Mouse (Mus musculus) heart, embryonic 14.5 days (tissue): ENCODE measurements around the gene Pgm2l1. TPM values are rescaled to one million over a fixed set of nuclear protein-coding genes. Genes with fewer than 3 reads are reported as not detected.
A peak's percentile ranks its signal among the peaks of the same experiment; 100 is the strongest.

Experiments used
- ATAC-seq: fragments of 200-750 bp; cut with Nextera tagmentation; 2 replicates; pipeline ENCODE4 v1.8.0; 2017; ENCODE audit warnings: low read depth, moderate TSS enrichment; ENCODE audit not compliant: insufficient number of reproducible peaks, insufficient read depth, low FRiP score
- H3K27ac ChIP-seq, 2 experiments: fragments of 200-500 bp in 1 of 2; fragments of 300-500 bp in 1 of 2; sonication (generic) in 1 of 2; replicated peaks in 1 of 2; 2 replicates each; pipeline ENCODE4 v1.5.1; 2012 to 2014; ENCODE audit warnings: low read depth in 2 of 2, low read length in 2 of 2, control low read depth in 1 of 2, mild to moderate bottlenecking in 1 of 2, mixed read lengths in 1 of 2; ENCODE audit not compliant: control insufficient read depth in 1 of 2, insufficient read depth in 1 of 2
- H3K27me3 ChIP-seq: fragments of 300-500 bp; sonication (generic); 2 replicates; pipeline ENCODE4 v1.6.1; 2014; ENCODE audit warnings: mild to moderate bottlenecking, low read length, control low read depth; ENCODE audit not compliant: control insufficient read depth, insufficient read depth
- H3K36me3 ChIP-seq: fragments of 300-500 bp; sonication (generic); 2 replicates; pipeline ENCODE4 v1.6.1; 2014; ENCODE audit warnings: mild to moderate bottlenecking, control low read depth, low read length, mixed read lengths; ENCODE audit not compliant: control insufficient read depth, insufficient read depth
- H3K4me1 ChIP-seq, 2 experiments: fragments of 200-500 bp in 1 of 2; fragments of 300-500 bp in 1 of 2; sonication (generic) in 1 of 2; 2 replicates each; pipeline ENCODE4 v1.6.1; 2012 to 2014; ENCODE audit warnings: low read length in 2 of 2, control low read depth in 1 of 2, mixed read lengths in 1 of 2; ENCODE audit not compliant: control insufficient read depth in 2 of 2, insufficient read depth in 2 of 2
- H3K4me2 ChIP-seq: fragments of 300-500 bp; sonication (generic); 2 replicates; pipeline ENCODE4 v1.6.1; 2014; ENCODE audit warnings: mild to moderate bottlenecking, low read length
- H3K4me3 ChIP-seq, 2 experiments: fragments of 200-500 bp in 1 of 2; fragments of 300-500 bp in 1 of 2; sonication (generic) in 1 of 2; 2 replicates each; pipeline ENCODE4 v1.5.1; 2012 to 2014; ENCODE audit warnings: low read length in 2 of 2, mild to moderate bottlenecking in 2 of 2, control low read depth in 1 of 2, low read depth in 1 of 2, moderate library complexity in 1 of 2; ENCODE audit not compliant: control insufficient read depth in 1 of 2, insufficient read depth in 1 of 2
- H3K9ac ChIP-seq: fragments of 300-500 bp; sonication (generic); 2 replicates; pipeline ENCODE4 v1.6.1; 2014; ENCODE audit warnings: mild to moderate bottlenecking, low read length
- H3K9me3 ChIP-seq: fragments of 300-500 bp; sonication (generic); 2 replicates; pipeline ENCODE4 v1.6.1; 2016; ENCODE audit warnings: low read length, control low read depth; ENCODE audit not compliant: control insufficient read depth
- WGBS: fragments of 180-500 bp; shearing (Covaris S2); extraction: QIAGEN DNeasy Blood & Tissue Kit; methylation state at CpG from one replicate; pipeline ENCODE4 v1.1.7; 2014; 5-methylcytosine and 5-hydroxymethylcytosine counted together
- polyA plus RNA-seq: library from polyadenylated mRNA; unstranded; fragments of >200 nt; fragmentation: Nextera tagmentation; extraction: Ambion mirVana; gene quantifications from 2 replicates; pipeline ENCODE4 v1.2.1, GENCODE M21; 2014

Pgm2l1 gene
- polyA plus RNA-seq: 1.7 and 2.1 TPM in 2 replicates

GRCm38 (mm10) chr7:100227158-100227875 is at the start of gene Pgm2l1:
Gene Pgm2l1, plus strand, starts transcription at chr7:100227394.
- Histone ChIP-seq H3K36me3 (no peaks in the 10 kb centered on the region), H3K4me1 (peaks cover 0 to 4% of the 10 kb centered on the region in 2 experiments; a peak in 1 of 4 replicates), H3K9me3 (no peaks in the 10 kb centered on the region), H3K4me3 (peak within 1 kb of the TSS; percentile 74 to 82), H3K9ac (peak within 1 kb of the TSS; percentile 82), H3K4me2 (peak within 1 kb of the TSS; percentile 100), H3K27me3 (no peaks in the 10 kb centered on the region), H3K27ac (peak within 1 kb of the TSS; percentile 67 to 80; a peak in 3 of 4 replicates)
- under 1% methylated on average over 59 of the region's 72 CpGs for WGBS
- ATAC-seq: peak; percentile 98

GRCm38 (mm10) chr7:100178016-100178890 is 48.9 kb upstream of the Pgm2l1 start:
- peak; percentile 41; the same call in 1 of the 2 replicates for ATAC-seq
- peak overlapping the region; percentile 39 to 43 for H3K4me3 ChIP-seq
- peak overlapping the region; percentile 75 for H3K4me2 ChIP-seq
- no peaks in the 10 kb centered on the region for H3K36me3 ChIP-seq
- no peak overlapping the region for H3K27ac ChIP-seq
- H3K4me1 ChIP-seq: peaks cover 0 to 4% of the 10 kb centered on the region in 2 experiments; a peak in 2 of 4 replicates
- H3K27me3 ChIP-seq: peaks cover 37% of the 10 kb centered on the region
- H3K9me3 ChIP-seq: no peaks in the 10 kb centered on the region
- peak overlapping the region; percentile 56 for H3K9ac ChIP-seq
- 8% methylated on average over 30 of the region's 30 CpGs for WGBS

GRCm38 (mm10) chr7:100178891-100179233 is 48.3 kb upstream of the Pgm2l1 start:
- 2% methylated on average over 15 of the region's 15 CpGs for WGBS
- Histone ChIP-seq H3K36me3 (no peaks in the 10 kb centered on the region), H3K9me3 (no peaks in the 10 kb centered on the region), H3K4me2 (peak overlapping the region; percentile 75), H3K4me1 (peaks cover 0 to 4% of the 10 kb centered on the region in 2 experiments; a peak in 2 of 4 replicates), H3K27ac (no peak overlapping the region), H3K4me3 (peak overlapping the region; percentile 39 to 43), H3K9ac (peak overlapping the region; percentile 56), H3K27me3 (peaks cover 37% of the 10 kb centered on the region)
- ATAC-seq: no peak

GRCm38 (mm10) chr7:100179394-100179793 is 47.8 kb upstream of the Pgm2l1 start:
- Histone ChIP-seq H3K9ac (no peak overlapping the region), H3K4me3 (peak overlapping the region; percentile 39 to 43; a peak in 3 of 4 replicates), H3K36me3 (no peaks in the 10 kb centered on the region), H3K4me1 (peaks cover 0 to 4% of the 10 kb centered on the region in 2 experiments; a peak in 2 of 4 replicates), H3K9me3 (no peaks in the 10 kb centered on the region), H3K27me3 (peaks cover 37% of the 10 kb centered on the region), H3K27ac (no peak overlapping the region), H3K4me2 (peak overlapping the region; percentile 75)
- WGBS: 48% methylated on average over 7 of the region's 7 CpGs
- no peak for ATAC-seq

- 64% methylated on average over 7 of the region's 7 CpGs for WGBS
- no peaks in the 10 kb centered on the region for H3K36me3 ChIP-seq
- no peaks in the 10 kb centered on the region for H3K9me3 ChIP-seq
- H3K27me3 ChIP-seq: peaks cover 37% of the 10 kb centered on the region
- 0 out of 4 replicates have a peak overlapping the region, but pooled peaks have one; percentile 7 to 43 for H3K4me3 ChIP-seq
- H3K9ac ChIP-seq: no peak overlapping the region
- H3K4me1 ChIP-seq: peaks cover 0 to 4% of the 10 kb centered on the region in 2 experiments; a peak in 2 of 4 replicates
- H3K27ac ChIP-seq: no peak overlapping the region
- no peak overlapping the region; the same call in 1 of the 2 replicates for H3K4me2 ChIP-seq
- ATAC-seq: no peak
Observed at GRCm38 (mm10) chr7:100179836-100180407, 47.3 kb upstream of the Pgm2l1 start.

- H3K4me2 ChIP-seq: no peak overlapping the region
- peaks cover 0 to 4% of the 10 kb centered on the region in 2 experiments; a peak in 2 of 4 replicates for H3K4me1 ChIP-seq
- H3K27ac ChIP-seq: no peak overlapping the region
- peaks cover 37% of the 10 kb centered on the region for H3K27me3 ChIP-seq
- no peaks in the 10 kb centered on the region for H3K9me3 ChIP-seq
- H3K4me3 ChIP-seq: no peak overlapping the region
- ATAC-seq: no peak
- H3K36me3 ChIP-seq: no peaks in the 10 kb centered on the region
- WGBS: 74% methylated on average over 2 of the region's 2 CpGs
- no peak overlapping the region for H3K9ac ChIP-seq
Observed at GRCm38 (mm10) chr7:100181176-100181575, 46.0 kb upstream of the Pgm2l1 start.

- 65% methylated on average over 3 of the region's 3 CpGs for WGBS
- H3K4me3 ChIP-seq: no peak overlapping the region
- H3K9ac ChIP-seq: no peak overlapping the region
- H3K27ac ChIP-seq: no peak overlapping the region
- peaks cover 0 to 4% of the 10 kb centered on the region in 2 experiments; a peak in 2 of 4 replicates for H3K4me1 ChIP-seq
- no peaks in the 10 kb centered on the region for H3K9me3 ChIP-seq
- H3K4me2 ChIP-seq: no peak overlapping the region
- ATAC-seq: no peak
- H3K27me3 ChIP-seq: peaks cover 37% of the 10 kb centered on the region
- no peaks in the 10 kb centered on the region for H3K36me3 ChIP-seq
Observed at GRCm38 (mm10) chr7:100181614-100182013, 45.6 kb upstream of the Pgm2l1 start.
